Mouse (Mus musculus) neural tube, postnatal 0 days (tissue): Measurements from ENCODE around the gene Kif26b. TPM values are rescaled to one million over a fixed set of nuclear protein-coding genes. Genes with fewer than 3 reads are reported as not detected.

Source experiments
- polyA plus RNA-seq: library from polyadenylated mRNA; unstranded; fragments of >200 nt; fragmentation: Nextera tagmentation; extraction: Ambion mirVana; gene quantifications from 2 replicates; pipeline ENCODE4 v1.2.1, GENCODE M21; 2015

Gene Kif26b
- 8.1 and 9.6 TPM in 2 replicates for polyA plus RNA-seq

GRCm38 (mm10) chr1:178528431-178529351 is at the start of gene Kif26b:
TSS of gene Kif26b (plus strand) at chr1:178529125.

Other genes with a start within 250 kb of the Kif26b start
- gene Cox20, start 210.0 kb upstream of the Kif26b start, polyA plus RNA-seq: 91.5 and 95.6 TPM in 2 replicates
- 177 and 191 TPM in 2 replicates for gene Hnrnpu, start 191.3 kb upstream of the Kif26b start, polyA plus RNA-seq
- gene Efcab2, start 123.0 kb upstream of the Kif26b start, polyA plus RNA-seq: 12.4 and 13.6 TPM in 2 replicates